Mouse (Mus musculus) cerebellum, adult 9-10 months (tissue): Measurements from ENCODE around the gene Klhl25.
"Not testable (repeated sequence)": the region's sequence is repeated elsewhere in the genome, so short reads cannot be mapped to it uniquely, and the experiment has no call there.

Experiments used
- DNase-seq: peaks from one replicate; pipeline ENCODE4 v3.0.0; 2022

Klhl25 gene

DNA sequence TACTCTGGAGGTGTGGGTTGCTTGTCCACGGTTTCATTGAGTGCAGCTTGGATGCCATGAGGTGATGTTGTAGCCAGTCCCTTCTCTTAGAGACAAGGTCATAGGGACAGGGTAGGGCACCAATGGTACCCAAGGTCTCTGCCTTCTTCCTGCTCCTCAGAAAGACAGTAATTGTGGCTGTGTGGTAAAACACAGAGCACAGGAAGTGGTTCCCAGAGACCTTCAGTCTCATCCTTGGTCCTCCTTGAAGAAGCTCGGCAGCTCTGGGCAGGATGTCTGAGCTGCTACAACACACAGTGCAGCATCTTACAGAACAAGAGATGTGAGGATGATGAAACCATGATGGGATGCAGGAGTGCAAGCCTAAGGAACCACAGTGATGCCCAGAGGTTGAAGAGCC, 31.3 kb downstream of the Klhl25 start:
- DNase-seq, result not testable (repeated sequence)

DNA sequence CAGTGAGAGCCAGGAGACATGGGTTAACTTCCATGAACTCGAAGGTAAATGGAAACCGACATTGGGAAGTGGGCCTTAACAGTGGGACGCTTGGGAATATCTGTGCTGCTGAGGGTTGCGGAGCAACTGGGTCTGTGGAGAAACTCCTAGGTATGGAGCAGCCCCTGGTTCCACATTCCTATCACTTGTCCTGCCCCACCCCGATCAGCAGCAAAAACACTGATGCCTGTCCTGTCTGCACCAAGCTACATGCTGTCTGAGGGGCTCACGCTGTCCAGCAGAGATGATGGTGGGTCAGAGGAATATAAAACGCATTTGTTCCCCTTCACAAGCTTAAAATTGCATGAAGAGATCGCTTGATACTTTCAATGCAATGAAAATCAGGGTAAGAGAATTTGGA, 32.1 kb downstream of the Klhl25 start:
- no peak for DNase-seq

DNA sequence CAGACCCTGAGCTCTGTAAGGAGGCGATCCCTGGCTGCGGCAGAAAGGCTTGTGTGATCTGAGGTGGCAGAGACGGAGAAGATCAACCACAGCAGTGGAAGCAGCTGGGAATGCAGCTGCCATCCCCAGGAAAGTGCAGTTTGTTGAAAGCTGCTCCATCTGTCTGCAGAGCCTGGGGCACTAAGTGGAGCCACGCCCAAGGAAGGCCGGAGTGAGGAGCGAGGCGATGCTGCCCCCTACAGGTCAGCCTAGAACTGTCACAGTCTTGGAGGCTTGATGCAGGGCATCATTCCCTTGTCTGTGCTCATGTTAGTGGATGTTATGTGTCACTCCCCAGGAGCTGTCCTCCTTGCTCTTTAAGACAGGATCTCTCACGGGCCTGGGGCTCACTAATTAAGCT, 32.5 kb downstream of the Klhl25 start:
- peak; percentile 66 for DNase-seq

DNA sequence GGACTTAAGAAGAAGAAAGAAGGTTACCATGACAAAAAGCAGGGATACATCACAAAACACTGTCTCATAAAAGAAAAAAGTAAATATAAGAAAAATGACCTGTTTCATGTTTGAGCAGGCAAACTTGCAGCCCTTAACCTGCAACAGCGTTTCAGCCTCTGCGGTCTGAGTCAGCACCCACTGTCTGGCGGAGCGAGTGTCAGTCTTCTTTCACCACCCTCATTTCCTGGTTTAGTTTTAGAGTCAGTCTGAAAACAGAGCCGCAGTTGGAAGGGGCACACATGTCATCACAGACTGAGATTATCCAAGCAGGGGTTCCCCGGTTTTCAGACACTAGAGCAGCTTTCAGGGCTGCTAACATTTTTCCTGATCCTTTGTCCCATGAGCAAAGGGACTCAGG, 33.3 kb downstream of the Klhl25 start:
- DNase-seq, result no peak

DNA sequence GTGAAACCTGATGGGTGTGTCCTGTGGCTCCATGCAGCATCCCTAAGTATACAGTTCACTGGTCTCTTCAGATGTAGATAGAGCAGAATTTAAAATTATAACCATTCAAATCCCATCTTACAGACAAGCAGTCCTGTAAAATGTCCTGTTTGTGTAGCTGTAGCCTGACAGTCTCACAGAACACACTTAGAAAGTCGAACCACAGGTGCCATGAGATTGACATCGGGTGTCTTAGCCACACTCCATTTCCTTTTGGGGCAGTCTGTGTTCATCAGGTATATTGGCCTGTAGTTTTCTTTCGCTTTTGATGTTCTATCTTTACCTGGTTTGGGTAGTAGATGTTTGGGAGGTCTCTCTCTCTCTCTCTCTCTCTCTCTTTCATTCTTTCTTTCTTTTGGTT, 33.7 kb downstream of the Klhl25 start:
- no peak for DNase-seq

DNA sequence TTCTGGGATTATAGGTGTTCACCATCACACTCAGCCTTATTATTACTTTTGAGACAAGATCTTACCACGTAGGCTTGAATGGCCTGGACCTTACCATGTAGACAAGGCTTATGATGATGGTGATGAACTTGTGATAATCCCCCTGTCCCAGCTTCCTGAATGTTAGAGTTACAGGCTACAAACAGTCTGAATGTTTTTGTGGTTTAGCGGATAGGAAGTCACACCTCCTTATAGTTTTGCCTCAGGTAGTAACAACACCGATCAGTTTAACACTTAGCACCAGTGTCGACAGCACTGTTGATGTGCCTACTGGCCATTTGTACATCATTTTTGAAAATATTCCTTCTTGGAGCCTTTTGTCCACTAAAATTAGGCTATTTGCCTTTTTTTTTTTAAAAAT, 43.4 kb downstream of the Klhl25 start:
- no peak for DNase-seq

DNA sequence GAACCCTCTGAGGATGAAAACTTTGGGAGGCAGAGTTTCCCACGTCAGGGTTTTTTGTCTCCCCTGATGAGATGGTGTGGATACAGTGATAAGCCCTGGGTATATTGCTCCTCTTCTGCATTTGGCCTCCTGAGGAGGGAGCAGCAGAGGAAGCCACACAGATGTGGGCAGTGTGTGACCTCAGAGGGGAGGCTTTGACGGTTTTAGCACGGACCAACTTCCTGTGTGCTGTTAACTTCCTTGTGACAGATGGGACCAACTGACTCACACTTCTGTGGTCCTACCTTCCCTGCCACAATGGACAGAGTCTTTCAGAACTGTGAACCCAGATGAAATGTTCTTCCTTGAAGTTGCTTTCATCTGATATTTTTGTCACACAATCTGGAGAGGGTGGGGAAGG, 44.6 kb downstream of the Klhl25 start:
- no peak for DNase-seq

DNA sequence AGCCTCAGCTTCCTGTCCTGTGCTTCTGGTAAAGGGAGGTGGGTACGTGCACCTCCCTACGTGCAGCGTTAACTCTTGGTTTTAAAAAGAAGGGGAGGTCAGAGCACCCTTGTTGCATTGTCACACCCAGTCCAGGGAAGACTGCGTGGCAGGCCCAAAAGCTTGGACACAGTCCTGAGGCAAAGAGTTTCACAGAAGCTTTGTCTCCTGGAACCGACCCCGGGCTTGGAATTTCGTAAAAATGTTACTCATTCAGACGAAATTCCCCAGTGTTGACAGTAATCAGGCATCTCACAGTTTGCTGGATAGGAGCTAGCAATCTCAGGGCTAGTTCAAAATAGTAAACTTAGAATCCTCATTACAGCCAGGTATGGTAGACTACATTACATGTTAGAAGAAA, 45.6 kb downstream of the Klhl25 start:
- DNase-seq, result no peak

DNA sequence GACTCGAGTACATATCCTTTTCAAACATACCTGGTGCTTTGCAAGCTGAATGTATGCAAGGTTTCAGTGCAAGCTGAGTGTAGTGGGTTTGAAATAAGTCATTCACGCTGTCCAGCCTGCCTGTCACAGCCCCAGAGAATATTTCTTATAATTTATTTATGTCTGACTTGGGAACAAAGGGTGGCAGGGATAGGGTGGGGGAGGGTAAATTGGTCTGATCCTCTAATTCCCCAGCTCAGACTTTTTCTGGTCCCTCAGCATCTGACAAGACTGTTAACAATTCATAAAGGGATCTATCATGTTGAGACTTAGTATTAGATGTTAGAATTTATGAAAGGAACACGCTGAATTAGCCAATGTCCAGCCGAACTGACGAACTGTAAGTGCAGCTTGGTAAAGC, 48.9 kb downstream of the Klhl25 start:
- no peak for DNase-seq

DNA sequence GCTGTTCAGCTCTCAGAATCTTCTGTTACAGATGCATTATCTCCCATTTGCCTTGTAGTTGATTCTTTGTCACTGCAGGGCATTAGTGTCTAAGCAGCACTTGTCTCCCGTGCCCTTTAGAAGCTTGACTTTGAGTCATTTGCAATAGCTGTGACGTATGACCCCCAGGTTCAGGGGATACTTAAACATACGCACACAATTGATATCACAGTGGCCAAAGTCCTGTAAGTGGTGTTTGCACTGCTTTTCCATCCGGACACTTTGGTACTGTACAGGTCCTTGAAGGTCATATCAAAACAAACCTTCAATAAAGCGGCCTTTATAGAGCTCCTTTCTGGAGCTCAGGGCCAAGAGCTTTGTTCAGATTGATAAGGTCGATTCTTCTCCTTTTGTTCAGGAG, 51.0 kb downstream of the Klhl25 start:
- no peak for DNase-seq

DNA sequence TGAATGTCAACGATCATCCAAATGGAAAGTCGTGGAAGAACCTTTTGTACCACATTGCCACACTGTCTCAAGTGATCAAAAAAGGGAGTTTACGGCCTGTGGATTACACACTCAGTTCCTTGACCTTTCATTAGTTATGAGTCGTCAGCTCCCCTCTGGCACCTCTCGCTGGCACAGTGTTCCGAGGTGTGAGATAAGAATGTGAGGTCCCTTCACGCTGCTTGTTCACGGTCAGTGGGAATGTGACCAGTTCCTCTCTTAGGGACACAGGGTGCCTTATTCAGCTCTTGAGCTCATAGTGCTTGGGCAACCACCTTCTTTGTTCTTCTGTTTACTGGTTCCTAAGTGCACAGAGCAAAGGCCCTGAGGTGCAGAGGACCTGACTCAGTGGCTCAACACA, 51.4 kb downstream of the Klhl25 start:
- no peak for DNase-seq

DNA sequence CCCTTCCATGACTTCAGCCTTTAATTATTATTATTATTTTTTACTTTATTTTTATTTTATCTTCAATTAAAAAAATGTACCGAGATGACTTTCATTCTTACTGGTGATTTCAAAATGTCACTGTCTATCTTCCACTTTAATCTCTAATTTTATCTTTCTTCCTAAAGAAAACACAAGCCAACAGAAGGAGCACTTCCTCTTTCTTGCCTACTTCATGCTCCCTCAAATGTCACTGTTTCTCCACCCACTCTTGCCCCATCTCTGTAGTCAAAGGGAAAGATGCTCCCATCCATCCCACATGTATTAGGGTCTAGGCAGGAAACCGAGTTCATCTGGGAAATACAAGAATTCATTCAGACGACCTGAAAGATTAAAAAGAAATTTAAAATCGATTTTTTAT, 51.8 kb downstream of the Klhl25 start:
- no peak for DNase-seq

DNA sequence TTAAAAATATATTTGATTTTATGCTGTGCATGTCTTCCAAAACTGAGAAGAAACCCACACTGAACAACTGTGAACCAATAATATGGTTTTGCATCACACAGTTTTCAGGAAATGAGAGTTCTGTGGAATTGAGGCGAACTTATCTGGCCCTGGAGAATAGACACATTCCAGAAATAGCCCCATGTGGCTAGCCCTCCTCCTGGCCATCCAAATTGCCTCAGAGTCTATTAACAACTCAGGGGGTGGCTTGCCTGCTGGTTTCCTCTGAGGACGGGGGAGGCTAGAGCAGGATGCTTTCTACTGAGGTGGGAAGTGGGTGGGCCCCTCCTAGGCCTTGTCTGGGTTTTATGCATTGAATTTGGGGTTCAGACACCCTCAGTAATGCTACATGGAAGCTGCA, 57.0 kb downstream of the Klhl25 start:
- DNase-seq, result no peak

DNA sequence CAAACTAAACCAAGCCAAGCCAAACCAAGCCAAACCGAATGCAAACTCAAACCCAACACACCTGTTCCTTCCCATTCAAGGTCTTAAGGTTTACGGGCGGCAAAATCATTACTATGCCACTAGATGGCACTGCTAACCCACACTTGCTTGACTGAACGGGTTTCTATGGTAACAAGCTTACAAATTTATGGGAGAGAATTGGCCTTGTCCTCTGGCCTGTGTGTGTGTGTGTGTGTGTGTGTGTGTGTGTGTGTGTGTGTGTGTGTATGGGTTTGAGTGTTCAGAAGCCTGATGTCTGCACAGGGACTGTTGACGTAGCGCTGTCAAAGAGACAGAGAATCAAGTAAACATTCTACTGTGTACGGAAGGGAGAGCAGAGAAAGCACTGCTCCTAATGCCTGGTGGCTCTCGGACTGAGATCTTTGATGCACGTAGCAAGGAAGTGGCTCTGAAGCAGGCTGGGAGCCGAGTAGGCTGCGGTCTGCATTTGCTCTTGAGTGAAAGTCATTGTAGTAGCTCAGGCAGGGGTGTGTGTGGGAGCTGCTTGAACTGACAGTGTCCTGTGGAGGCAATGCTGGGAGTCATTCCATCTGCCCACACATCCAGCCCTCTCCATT, 62.0 kb downstream of the Klhl25 start:
- peak; percentile 80 for DNase-seq

DNA sequence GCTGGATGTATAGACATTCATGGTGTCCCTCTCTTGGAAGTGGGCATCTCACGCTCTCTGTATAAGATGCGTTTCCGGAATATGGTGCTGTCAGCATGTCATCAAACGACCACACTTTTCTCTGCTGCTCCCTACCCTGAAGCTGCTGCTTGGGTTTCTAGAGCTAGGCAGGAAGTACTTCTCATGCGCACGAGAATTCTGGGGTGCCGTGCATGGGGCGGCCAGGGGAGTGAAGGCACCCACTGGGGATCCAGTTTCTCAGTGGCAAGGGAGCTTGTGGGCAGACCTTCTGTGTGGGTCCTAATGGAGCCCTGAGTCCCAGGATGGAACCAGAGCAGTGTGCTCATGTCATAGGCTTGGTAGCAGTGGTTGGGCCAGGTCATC, 62.5 kb downstream of the Klhl25 start:
- no peak for DNase-seq

DNA sequence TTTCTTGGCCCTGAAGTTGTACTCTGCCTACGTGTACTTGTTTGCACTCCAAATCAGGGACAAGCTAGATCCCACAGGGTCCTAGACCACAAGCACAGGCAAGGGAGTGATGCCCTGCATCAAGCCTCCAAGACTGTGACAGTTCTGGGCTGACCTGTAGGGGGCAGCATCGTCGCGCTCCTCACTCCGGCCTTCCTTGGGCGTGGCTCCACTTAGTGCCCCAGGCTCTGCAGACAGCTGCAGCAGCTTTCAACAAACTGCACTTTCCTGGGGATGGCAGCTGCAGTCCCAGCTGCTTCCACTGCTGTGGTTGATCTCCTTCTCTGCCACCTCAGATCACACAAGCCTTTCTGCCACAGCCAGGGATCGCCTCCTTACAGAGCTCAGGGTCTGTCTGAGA, 65.8 kb downstream of the Klhl25 start:
- DNase-seq, result peak; percentile 32

DNA sequence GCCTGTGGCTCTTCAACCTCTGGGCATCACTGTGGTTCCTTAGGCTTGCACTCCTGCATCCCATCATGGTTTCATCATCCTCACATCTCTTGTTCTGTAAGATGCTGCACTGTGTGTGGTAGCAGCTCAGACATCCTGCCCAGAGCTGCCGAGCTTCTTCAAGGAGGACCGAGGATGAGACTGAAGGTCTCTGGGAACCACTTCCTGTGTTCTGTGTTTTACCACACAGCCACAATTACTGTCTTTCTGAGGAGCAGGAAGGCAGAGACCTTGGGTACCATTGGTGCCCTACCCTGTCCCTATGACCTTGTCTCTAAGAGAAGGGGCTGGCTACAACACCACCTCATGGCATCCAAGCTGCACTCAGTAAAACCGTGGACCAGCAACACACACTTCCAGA, 67.4 kb downstream of the Klhl25 start:
- not testable (repeated sequence) for DNase-seq

DNA sequence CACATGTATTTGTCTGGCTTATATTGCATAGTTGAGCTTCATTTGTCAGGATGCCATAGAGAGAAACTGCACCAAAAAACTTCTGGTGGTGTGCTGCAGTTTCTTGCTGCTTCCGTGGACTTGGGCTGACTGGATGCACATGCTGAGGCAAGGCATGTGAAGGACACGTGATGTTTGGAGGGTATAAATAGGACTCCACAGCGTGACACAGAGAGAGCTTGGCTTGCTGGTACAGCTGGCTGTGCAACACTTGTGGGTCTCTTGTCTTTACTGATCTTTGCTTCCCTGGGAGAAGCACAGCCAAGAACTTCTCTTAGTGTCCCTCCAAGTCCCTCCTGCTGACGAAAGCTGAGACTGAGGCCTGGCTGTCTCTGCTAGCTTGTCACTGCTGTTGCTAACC, 69.6 kb downstream of the Klhl25 start:
- DNase-seq, result no peak

DNA sequence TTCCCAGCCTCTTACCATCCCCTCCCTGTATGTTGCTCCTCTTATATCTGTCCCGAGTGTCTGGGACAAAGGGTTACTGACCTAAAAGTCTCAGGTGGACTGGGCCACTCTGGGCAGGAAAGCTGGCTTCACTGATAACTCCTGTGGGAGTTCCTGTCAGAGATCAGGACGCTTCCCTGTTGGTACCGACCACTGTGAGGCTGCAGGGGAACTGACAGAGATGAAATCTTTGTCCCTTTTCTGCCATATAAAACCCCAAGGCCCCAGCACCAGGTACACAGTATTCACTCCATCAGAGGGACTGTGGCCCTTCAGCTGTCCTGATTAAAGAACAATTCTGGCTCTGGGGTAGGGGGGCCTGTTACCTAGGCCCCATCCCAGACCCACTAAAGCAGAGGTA, 71.6 kb downstream of the Klhl25 start:
- not testable (repeated sequence) for DNase-seq
